Mouse (Mus musculus) cortical plate, adult 2 months (tissue): ENCODE data around the gene Abcc8. TPM values are rescaled to one million over a fixed set of nuclear protein-coding genes. Genes with fewer than 3 reads are reported as not detected.
A peak's percentile ranks its signal among the peaks of the same experiment; 100 is the strongest.

ENCODE experiments used
- H3K27ac ChIP-seq: fragments of 200-500 bp; 2 replicates; pipeline ENCODE4 v1.5.1; 2012; ENCODE audit warnings: low read length, control low read depth, inconsistent platforms; ENCODE audit not compliant: insufficient read depth
- H3K4me1 ChIP-seq: fragments of 200-500 bp; 2 replicates; pipeline ENCODE4 v1.6.1; 2011; ENCODE audit warnings: low read length; ENCODE audit not compliant: control insufficient read depth, insufficient read depth
- H3K4me3 ChIP-seq: fragments of 200-500 bp; 2 replicates; pipeline ENCODE4 v1.5.1; 2011; ENCODE audit warnings: mild to moderate bottlenecking, low read length, control low read depth; ENCODE audit not compliant: insufficient read depth
- CTCF ChIP-seq: fragments of 200-500 bp; IDR thresholded peaks from 2 replicates; pipeline ENCODE4 v1.5.1; 2011; ENCODE audit warnings: mild to moderate bottlenecking, control low read depth, low read length; ENCODE audit not compliant: insufficient read depth; ENCODE audit errors: extremely low read depth
- POLR2A ChIP-seq: fragments of 200-500 bp; IDR thresholded peaks from 2 replicates; pipeline ENCODE4 v1.6.1; 2011; ENCODE audit warnings: mild to moderate bottlenecking, low read length, control low read depth; ENCODE audit not compliant: insufficient read depth; ENCODE audit errors: extremely low read depth
- polyA plus RNA-seq: library from polyadenylated mRNA; depleted of rRNA; stranded (reverse); fragments of >200 nt; gene quantifications from 2 replicates; pipeline ENCODE4 v1.2.3, GENCODE M21; 2012; rRNA removed

Abcc8 gene
- 29.1 and 31.5 TPM in 2 replicates for polyA plus RNA-seq

DNA sequence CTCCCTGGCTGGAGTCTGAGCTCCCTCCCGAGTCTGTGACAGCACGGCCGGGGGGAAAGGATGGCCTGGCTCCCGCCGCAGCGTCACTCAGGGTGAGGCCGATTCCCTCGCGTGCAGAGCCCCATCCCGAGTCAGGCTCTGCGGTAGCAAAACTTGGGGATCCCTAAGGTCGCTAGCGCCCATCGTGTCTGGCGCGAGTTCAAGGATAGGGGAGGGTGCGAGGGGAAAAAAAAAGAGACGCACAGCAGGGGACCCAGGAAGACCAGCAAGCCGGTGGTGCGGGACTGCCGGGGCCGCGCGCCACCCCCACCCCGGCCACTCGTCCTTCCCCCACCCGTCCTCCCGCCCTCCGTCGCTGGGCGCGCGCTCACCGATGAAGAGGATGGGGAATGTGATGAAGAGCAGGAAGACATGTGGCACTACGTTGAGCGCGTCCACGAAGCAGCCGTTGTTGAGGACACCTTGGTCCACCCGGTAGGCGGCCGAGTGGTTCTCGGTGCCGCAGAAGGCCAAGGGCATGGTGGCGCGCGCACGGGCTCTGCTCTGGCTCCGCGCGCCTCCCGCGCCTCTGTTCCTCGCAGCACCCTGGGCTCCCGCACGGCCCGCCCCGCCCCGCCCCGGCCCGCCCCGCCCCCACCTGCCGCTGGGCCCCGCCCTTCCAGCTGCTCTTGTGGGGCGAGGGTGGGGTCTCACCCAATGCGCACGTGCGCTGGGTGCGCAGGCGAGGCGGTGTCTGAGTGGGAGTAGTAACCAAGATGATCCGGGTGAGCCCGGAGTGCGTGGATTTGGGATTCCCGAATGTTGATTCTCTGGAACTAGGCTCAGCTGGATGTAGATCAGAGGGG is at the start of gene Abcc8:
Abcc8 (minus strand) TSS at position 603 of the 845 bp plus-strand sequence.
- H3K4me1 ChIP-seq, result peaks cover 6% of the 10 kb centered on the region; the same call in 1 of the 2 replicates
- TF ChIP-seq POLR2A (peak; percentile 58; the same call in 1 of the 2 replicates), CTCF (no peak)
- H3K4me3 ChIP-seq, result peak within 1 kb of the TSS; percentile 98
- no peak within 1 kb of the TSS for H3K27ac ChIP-seq

- TF ChIP-seq POLR2A (no peak), CTCF (no peak)
- H3K4me1 ChIP-seq, result no peaks in the 10 kb centered on the region
- no peak overlapping the region for H3K27ac ChIP-seq
- no peak overlapping the region for H3K4me3 ChIP-seq
Measured at GRCm38 (mm10) chr7:46226936-46227335, 47.1 kb upstream of the Abcc8 start.

GRCm38 (mm10) chr7:46226253-46226652 is 46.4 kb upstream of the Abcc8 start:
- peak; percentile 76 for TF ChIP-seq CTCF
- TF ChIP-seq POLR2A, result no peak
- H3K27ac ChIP-seq, result no peak overlapping the region
- no peak overlapping the region for H3K4me3 ChIP-seq

GRCm38 (mm10) chr7:46220591-46221129 is 40.8 kb upstream of the Abcc8 start:
- Histone ChIP-seq H3K27ac (no peak overlapping the region), H3K4me1 (no peaks in the 10 kb centered on the region; the same call in 1 of the 2 replicates), H3K4me3 (no peak overlapping the region)
- TF ChIP-seq CTCF (no peak), POLR2A (no peak)

More at GRCm38 (mm10) chr7:46226253-46226652, 46.4 kb upstream of the Abcc8 start:
- H3K4me1 ChIP-seq, result no peaks in the 10 kb centered on the region

GRCm38 (mm10) chr7:46218415-46218814 is 38.6 kb upstream of the Abcc8 start:
- no peak overlapping the region for H3K4me3 ChIP-seq
- H3K4me1 ChIP-seq, result no peaks in the 10 kb centered on the region; the same call in 1 of the 2 replicates
- no peak overlapping the region for H3K27ac ChIP-seq
- TF ChIP-seq POLR2A (no peak), CTCF (no peak)

DNA sequence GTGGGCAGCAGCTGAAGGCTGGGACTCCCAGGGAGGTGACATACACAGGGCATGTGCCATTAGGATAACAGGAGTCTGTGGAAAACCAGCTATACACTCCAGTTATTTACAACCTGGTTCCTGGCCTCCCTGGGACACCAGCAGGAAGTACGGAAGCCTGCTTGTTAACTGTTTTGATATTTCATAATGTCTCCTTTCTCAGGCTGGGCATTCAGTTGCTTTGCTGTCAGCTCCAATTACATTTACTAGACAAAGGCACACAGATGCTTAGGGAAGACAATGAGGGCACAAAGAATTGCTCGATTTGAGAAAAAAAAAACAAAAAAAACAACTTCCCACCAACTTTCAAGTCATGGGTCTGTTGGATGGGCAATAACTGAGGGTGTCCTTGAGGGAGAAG is 36.6 kb upstream of the Abcc8 start:
- no peak overlapping the region for H3K4me3 ChIP-seq
- H3K4me1 ChIP-seq, result no peaks in the 10 kb centered on the region; the same call in 1 of the 2 replicates
- H3K27ac ChIP-seq, result no peak overlapping the region
- TF ChIP-seq POLR2A (no peak), CTCF (no peak)

GRCm38 (mm10) chr7:46210276-46210675 is 30.4 kb upstream of the Abcc8 start:
- TF ChIP-seq CTCF, result no peak
- TF ChIP-seq POLR2A, result no peak
- H3K27ac ChIP-seq, result no peak overlapping the region
- H3K4me3 ChIP-seq, result no peak overlapping the region
- H3K4me1 ChIP-seq, result no peaks in the 10 kb centered on the region

DNA sequence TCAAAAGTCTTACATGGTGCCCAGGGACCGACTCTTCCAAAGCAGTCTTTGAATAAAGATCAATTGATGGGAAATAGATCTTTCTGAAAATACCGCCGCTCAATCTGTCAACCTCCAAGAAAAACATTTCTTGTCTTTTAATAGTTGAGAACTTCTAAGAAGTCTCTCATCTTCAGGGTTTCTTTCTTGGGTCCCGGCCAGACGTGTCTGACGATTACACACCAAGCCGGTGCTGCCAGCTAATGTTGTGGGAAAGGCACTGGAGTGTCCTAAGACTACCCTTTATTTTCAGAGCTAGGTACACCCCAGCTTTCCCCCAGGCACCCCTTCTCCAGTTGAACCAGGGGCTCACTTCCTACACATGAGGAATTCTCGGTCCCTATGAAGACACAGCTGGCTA is 28.3 kb upstream of the Abcc8 start:
- H3K27ac ChIP-seq, result no peak overlapping the region
- H3K4me3 ChIP-seq, result no peak overlapping the region
- no peak for TF ChIP-seq POLR2A
- no peak for TF ChIP-seq CTCF
- no peaks in the 10 kb centered on the region for H3K4me1 ChIP-seq

GRCm38 (mm10) chr7:46204775-46205174 is 24.9 kb upstream of the Abcc8 start:
- Histone ChIP-seq H3K4me1 (no peaks in the 10 kb centered on the region), H3K27ac (no peak overlapping the region), H3K4me3 (no peak overlapping the region)
- TF ChIP-seq CTCF (peak; percentile 27; the same call in 1 of the 2 replicates), POLR2A (no peak)
